Mouse (Mus musculus) macrophage (primary cell): Measurements from ENCODE around the gene Amph. TPM values are rescaled to one million over a fixed set of nuclear protein-coding genes. Genes with fewer than 3 reads are reported as not detected.

Source experiments
- H3K27ac ChIP-seq: fragments of 350-480 bp; formaldehyde crosslinking; 2 replicates; pipeline ENCODE4 v1.9.0; 2021
- H3K36me3 ChIP-seq: fragments of 350-480 bp; formaldehyde crosslinking; 2 replicates; pipeline ENCODE4 v1.9.0; 2021; ENCODE audit errors: inconsistent target
- H3K4me3 ChIP-seq: fragments of 350-480 bp; formaldehyde crosslinking; 2 replicates; pipeline ENCODE4 v1.9.0; 2021; ENCODE audit errors: inconsistent target
- H3K79me2 ChIP-seq: fragments of 350-480 bp; formaldehyde crosslinking; 2 replicates; pipeline ENCODE4 v1.9.0; 2021; ENCODE audit errors: inconsistent target
- WGBS: methylation state at CpG from one replicate; pipeline ENCODE4 v1.1.7; 2026; ENCODE audit warnings: inconsistent platforms; ENCODE audit not compliant: missing documents; 5-methylcytosine and 5-hydroxymethylcytosine counted together
- polyA plus RNA-seq: library from polyadenylated mRNA; stranded (reverse); fragments of 250-400 nt; gene quantifications from 3 replicates; pipeline ENCODE4 v1.2.4, GENCODE M21; 2018; ENCODE audit warnings: inconsistent platforms

The Amph gene
- polyA plus RNA-seq, 1 experiment from 2014 or later, result not detected

- 94% methylated on average over 9 of the region's 9 CpGs for WGBS
- no peak overlapping the region for H3K27ac ChIP-seq
- no peak overlapping the region for H3K4me3 ChIP-seq
- H3K36me3 ChIP-seq, result no peaks in the 10 kb centered on the region
- no peaks in the 10 kb centered on the region for H3K79me2 ChIP-seq
Observed at GRCm38 (mm10) chr13:19002502-19002901, 54.5 kb downstream of the Amph start.

GRCm38 (mm10) chr13:19004406-19004805 lies 56.4 kb downstream of the Amph start:
- 82% methylated on average over 5 of the region's 5 CpGs for WGBS
- Histone ChIP-seq H3K4me3 (no peak overlapping the region), H3K27ac (no peak overlapping the region), H3K36me3 (no peaks in the 10 kb centered on the region), H3K79me2 (no peaks in the 10 kb centered on the region)

- H3K27ac ChIP-seq, result no peak overlapping the region
- no peaks in the 10 kb centered on the region for H3K79me2 ChIP-seq
- no peak overlapping the region for H3K4me3 ChIP-seq
- WGBS, result 73% methylated on average over 3 of the region's 3 CpGs
- no peaks in the 10 kb centered on the region for H3K36me3 ChIP-seq
Observed at GRCm38 (mm10) chr13:19008440-19008839, 60.4 kb downstream of the Amph start.

- no peaks in the 10 kb centered on the region for H3K79me2 ChIP-seq
- WGBS, result 91% methylated on average over 4 of the region's 4 CpGs
- H3K36me3 ChIP-seq, result no peaks in the 10 kb centered on the region
- H3K4me3 ChIP-seq, result no peak overlapping the region
- no peak overlapping the region for H3K27ac ChIP-seq
Observed at GRCm38 (mm10) chr13:19014825-19015375, 66.9 kb downstream of the Amph start.

- Histone ChIP-seq H3K36me3 (no peaks in the 10 kb centered on the region), H3K4me3 (no peak overlapping the region), H3K27ac (no peak overlapping the region), H3K79me2 (no peaks in the 10 kb centered on the region)
- WGBS, result 80% methylated on average over 2 of the region's 2 CpGs
Observed at GRCm38 (mm10) chr13:19021529-19021928, 73.5 kb downstream of the Amph start.

- Histone ChIP-seq H3K27ac (no peak overlapping the region), H3K36me3 (no peaks in the 10 kb centered on the region), H3K79me2 (no peaks in the 10 kb centered on the region), H3K4me3 (no peak overlapping the region)
- 94% methylated on average over 3 of the region's 3 CpGs for WGBS
Observed at GRCm38 (mm10) chr13:19022310-19022709, 74.3 kb downstream of the Amph start.

GRCm38 (mm10) chr13:19025091-19025688 lies 77.2 kb downstream of the Amph start:
- Histone ChIP-seq H3K4me3 (no peak overlapping the region), H3K36me3 (no peaks in the 10 kb centered on the region), H3K27ac (no peak overlapping the region), H3K79me2 (no peaks in the 10 kb centered on the region)
- WGBS, result 93% methylated on average over 2 of the region's 2 CpGs

- no peaks in the 10 kb centered on the region for H3K36me3 ChIP-seq
- no peak overlapping the region for H3K4me3 ChIP-seq
- WGBS, result 89% methylated on average over 4 of the region's 4 CpGs
- no peaks in the 10 kb centered on the region for H3K79me2 ChIP-seq
- no peak overlapping the region for H3K27ac ChIP-seq
Observed at GRCm38 (mm10) chr13:19025906-19026305, 77.9 kb downstream of the Amph start.

- H3K79me2 ChIP-seq, result no peaks in the 10 kb centered on the region
- no peak overlapping the region for H3K27ac ChIP-seq
- no peaks in the 10 kb centered on the region for H3K36me3 ChIP-seq
- WGBS, result 89% methylated on average over 3 of the region's 3 CpGs
- no peak overlapping the region for H3K4me3 ChIP-seq
Observed at GRCm38 (mm10) chr13:19026923-19027322, 78.9 kb downstream of the Amph start.

- no peaks in the 10 kb centered on the region for H3K79me2 ChIP-seq
- H3K4me3 ChIP-seq, result no peak overlapping the region
- no peaks in the 10 kb centered on the region for H3K36me3 ChIP-seq
- H3K27ac ChIP-seq, result no peak overlapping the region
- 79% methylated on average over 6 of the region's 6 CpGs for WGBS
Observed at GRCm38 (mm10) chr13:19027766-19028350, 79.9 kb downstream of the Amph start.

GRCm38 (mm10) chr13:19031916-19032688 lies 84.1 kb downstream of the Amph start:
- no peak overlapping the region for H3K27ac ChIP-seq
- H3K4me3 ChIP-seq, result no peak overlapping the region
- H3K79me2 ChIP-seq, result no peaks in the 10 kb centered on the region
- 97% methylated on average over 8 of the region's 8 CpGs for whole genome bisulfite sequencing
- H3K36me3 ChIP-seq, result no peaks in the 10 kb centered on the region

GRCm38 (mm10) chr13:19052090-19052489 lies 104.1 kb downstream of the Amph start:
- Histone ChIP-seq H3K79me2 (no peaks in the 10 kb centered on the region), H3K36me3 (no peaks in the 10 kb centered on the region), H3K4me3 (no peak overlapping the region), H3K27ac (no peak overlapping the region)
- WGBS, result 79% methylated on average over 1 of the region's 1 CpGs

GRCm38 (mm10) chr13:19054504-19054903 lies 106.5 kb downstream of the Amph start:
- Histone ChIP-seq H3K27ac (no peak overlapping the region), H3K4me3 (no peak overlapping the region)
- 79% methylated on average over 2 of the region's 2 CpGs for WGBS

GRCm38 (mm10) chr13:19072261-19072660 lies 124.3 kb downstream of the Amph start:
- Histone ChIP-seq H3K4me3 (no peak overlapping the region), H3K27ac (no peak overlapping the region), H3K36me3 (no peaks in the 10 kb centered on the region), H3K79me2 (no peaks in the 10 kb centered on the region)

More at GRCm38 (mm10) chr13:19054504-19054903, 106.5 kb downstream of the Amph start:
- Histone ChIP-seq H3K79me2 (no peaks in the 10 kb centered on the region), H3K36me3 (no peaks in the 10 kb centered on the region)

- Histone ChIP-seq H3K79me2 (no peaks in the 10 kb centered on the region), H3K4me3 (no peak overlapping the region), H3K27ac (no peak overlapping the region), H3K36me3 (no peaks in the 10 kb centered on the region)
- 94% methylated on average over 2 of the region's 2 CpGs for WGBS
Observed at GRCm38 (mm10) chr13:19077427-19077826, 129.4 kb downstream of the Amph start.
